Mouse (Mus musculus) myocyte (in vitro differentiated cells): ENCODE results near the gene Pagr1b. TPM values are rescaled to one million over a fixed set of nuclear protein-coding genes. Genes with fewer than 3 reads are reported as not detected.
A peak's percentile ranks its signal among the peaks of the same experiment; 100 is the strongest.

Experiments
- H3K27me3 ChIP-seq: one replicate; pipeline ENCODE4 v1.6.1; 2011; ENCODE audit not compliant: control insufficient read depth, insufficient read depth, insufficient read length
- H3K36me3 ChIP-seq: one replicate; pipeline ENCODE4 v1.6.1; 2011; ENCODE audit not compliant: control insufficient read depth, insufficient read depth
- H3K4me2 ChIP-seq: one replicate; pipeline ENCODE4 v1.6.1; 2011; ENCODE audit warnings: low read depth, control low read depth
- H3K4me3 ChIP-seq: one replicate; pipeline ENCODE4 v1.5.1; 2011; ENCODE audit warnings: mild to moderate bottlenecking, control low read depth, moderate library complexity
- H3K79me2 ChIP-seq: one replicate; pipeline ENCODE4 v1.6.1; 2011; ENCODE audit not compliant: control insufficient read depth, insufficient read depth
- H3ac ChIP-seq: one replicate; pipeline ENCODE4 v1.6.1; 2011; ENCODE audit not compliant: control insufficient read depth, insufficient read length
- CEBPB ChIP-seq: IDR thresholded peaks from 2 replicates; pipeline ENCODE4 v1.6.1; 2011; ENCODE audit warnings: mild to moderate bottlenecking, moderate library complexity; ENCODE audit not compliant: poor library complexity, insufficient read depth, severe bottlenecking
- E2F4 ChIP-seq: IDR thresholded peaks from one replicate; pipeline ENCODE4 v1.6.1; 2011; ENCODE audit warnings: mild to moderate bottlenecking, control low read depth, moderate library complexity; ENCODE audit not compliant: insufficient read depth
- MAX ChIP-seq: IDR thresholded peaks from one replicate; pipeline ENCODE4 v1.6.1; 2011; ENCODE audit warnings: low read depth, mild to moderate bottlenecking, control low read depth
- MYOD1 ChIP-seq, 3 experiments: IDR thresholded peaks; one replicate each; pipeline ENCODE4 v1.6.1; 2011; ENCODE audit warnings: control low read depth in 2 of 3, low read depth in 2 of 3, mild to moderate bottlenecking in 2 of 3, moderate library complexity in 1 of 3; ENCODE audit not compliant: insufficient read length in 2 of 3, control insufficient read depth in 1 of 3
- MYOG ChIP-seq, 3 experiments: IDR thresholded peaks; one replicate each; pipeline ENCODE4 v1.6.1; 2011; ENCODE audit warnings: control low read depth in 2 of 3, low read depth in 2 of 3, mild to moderate bottlenecking in 2 of 3; ENCODE audit not compliant: insufficient read length in 2 of 3, control insufficient read depth in 1 of 3, insufficient read depth in 1 of 3
- POLR2A ChIP-seq: IDR thresholded peaks from one replicate; pipeline ENCODE4 v1.6.1; 2011; ENCODE audit warnings: low read depth, mild to moderate bottlenecking, control low read depth, moderate library complexity; ENCODE audit not compliant: insufficient read length
- POLR2AphosphoS2 ChIP-seq: IDR thresholded peaks from one replicate; pipeline ENCODE4 v1.6.1; 2011; ENCODE audit warnings: low read depth, control low read depth; ENCODE audit not compliant: insufficient read length
- REST ChIP-seq: IDR thresholded peaks from one replicate; pipeline ENCODE4 v1.6.1; 2011; ENCODE audit warnings: mild to moderate bottlenecking, control low read depth, moderate library complexity; ENCODE audit not compliant: insufficient read depth, insufficient read length
- SRF ChIP-seq: IDR thresholded peaks from one replicate; pipeline ENCODE4 v1.6.1; 2011; ENCODE audit warnings: low read depth; ENCODE audit not compliant: control insufficient read depth, insufficient read length
- TCF12 ChIP-seq: IDR thresholded peaks from one replicate; pipeline ENCODE4 v1.6.1; 2011; ENCODE audit warnings: mild to moderate bottlenecking, control low read depth; ENCODE audit not compliant: poor library complexity, insufficient read depth, severe bottlenecking
- TCF3 ChIP-seq: IDR thresholded peaks from one replicate; pipeline ENCODE4 v1.6.1; 2011; ENCODE audit warnings: low read depth, control low read depth; ENCODE audit not compliant: insufficient read length
- USF1 ChIP-seq: IDR thresholded peaks from one replicate; pipeline ENCODE4 v1.6.1; 2011; ENCODE audit warnings: low read depth, mild to moderate bottlenecking, control low read depth, moderate library complexity
- polyA plus RNA-seq: library from polyadenylated mRNA; unstranded; fragments of >200 nt; fragmentation: generic; extraction: Trizol; gene quantifications from one replicate; pipeline ENCODE4 v1.2.1, GENCODE M21; 2012; ENCODE audit warnings: missing spikeins

Pagr1b gene
- polyA plus RNA-seq, 1 experiment: 0.95 TPM

- no peak for TF ChIP-seq TCF12
- Histone ChIP-seq H3K36me3 (peaks cover 14% of the 10 kb centered on the region), H3ac (no peak overlapping the region), H3K4me3 (no peak overlapping the region), H3K4me2 (no peak overlapping the region), H3K79me2 (peaks cover 9% of the 10 kb centered on the region), H3K27me3 (no peaks in the 10 kb centered on the region)
Measured at GRCm38 (mm10) chr7:126981601-126982000, 34.7 kb downstream of the Pagr1b start.

- peaks cover 14% of the 10 kb centered on the region for H3K36me3 ChIP-seq
- H3ac ChIP-seq: no peak overlapping the region
- no peak overlapping the region for H3K4me2 ChIP-seq
- H3K79me2 ChIP-seq: peaks cover 13% of the 10 kb centered on the region
- no peak overlapping the region for H3K4me3 ChIP-seq
- no peaks in the 10 kb centered on the region for H3K27me3 ChIP-seq
- TF ChIP-seq SRF (no peak), REST (no peak), MYOD1 (IDR thresholded peaks at IDR 0.05; ENCODE audit: control insufficient read depth in 1 of 3, insufficient read length in 2 of 3, low read depth in 2 of 3) (no peak), POLR2A (no peak), MYOG (IDR thresholded peaks at IDR 0.05; ENCODE audit: control insufficient read depth in 1 of 3, insufficient read depth in 1 of 3, insufficient read length in 2 of 3, low read depth in 2 of 3) (no peak), USF1 (no peak), POLR2AphosphoS2 (no peak), TCF12 (no peak), E2F4 (no peak), TCF3 (no peak), MAX (no peak), CEBPB (no peak)
Measured at GRCm38 (mm10) chr7:126978841-126979240, 37.4 kb downstream of the Pagr1b start.

DNA sequence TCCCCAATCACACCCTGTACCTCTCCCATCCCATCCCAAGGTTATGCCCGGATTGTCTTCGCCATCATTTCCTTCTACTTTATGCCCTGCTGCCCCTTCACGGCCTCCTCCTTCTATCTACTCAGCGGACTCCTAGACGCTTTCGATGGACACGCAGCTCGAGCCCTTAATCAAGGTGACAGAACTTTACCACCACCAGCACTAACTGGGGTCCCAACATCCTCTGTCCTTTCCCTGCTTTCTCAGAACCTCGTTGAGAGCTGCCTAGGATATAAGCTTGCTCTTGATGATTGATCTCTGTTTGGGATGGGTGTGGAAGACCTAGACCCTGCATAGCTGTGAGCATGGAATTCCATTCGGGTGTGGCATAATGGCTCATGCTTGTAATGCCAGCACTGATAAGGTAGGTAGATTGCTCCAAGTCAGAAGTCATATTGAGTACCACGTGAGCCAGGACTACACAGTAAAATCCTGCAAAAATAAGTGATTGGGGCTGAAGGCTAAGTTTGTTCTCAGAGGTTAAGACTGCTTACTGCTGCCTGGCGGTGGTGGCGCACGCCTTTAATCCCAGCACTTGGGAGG, 39.3 kb downstream of the Pagr1b start:
- Histone ChIP-seq H3K36me3 (peaks cover 14% of the 10 kb centered on the region), H3K4me2 (peak overlapping the region; percentile 77), H3ac (peak overlapping the region; percentile 83), H3K4me3 (peak overlapping the region; percentile 95), H3K79me2 (peaks cover 13% of the 10 kb centered on the region), H3K27me3 (no peaks in the 10 kb centered on the region)
- TF ChIP-seq CEBPB: no peak
- TF ChIP-seq TCF12: no peak
- no peak for TF ChIP-seq POLR2A
- no peak for TF ChIP-seq MAX
- TF ChIP-seq USF1: no peak
- TF ChIP-seq POLR2AphosphoS2: no peak
- TF ChIP-seq MYOD1 (IDR thresholded peaks at IDR 0.05; ENCODE audit: control insufficient read depth in 1 of 3, insufficient read length in 2 of 3, low read depth in 2 of 3): no peak
- no peak for TF ChIP-seq REST
- TF ChIP-seq SRF: no peak

GRCm38 (mm10) chr7:126975950-126976866, 40.1 kb downstream of the Pagr1b start, which contains the start of gene Cdiptos:
Cdiptos (minus strand) TSS chr7:126976098.
- peaks cover 14% of the 10 kb centered on the region for H3K36me3 ChIP-seq
- H3K27me3 ChIP-seq: peaks cover under 1% of the 10 kb centered on the region
- peaks cover 13% of the 10 kb centered on the region for H3K79me2 ChIP-seq
- peak within 1 kb of the TSS; percentile 95 for H3K4me3 ChIP-seq
- TF ChIP-seq MAX (peak; percentile 52), POLR2A (peak; percentile 9), REST (no peak), CEBPB (no peak), MYOD1 (IDR thresholded peaks at IDR 0.05; ENCODE audit: control insufficient read depth in 1 of 3, insufficient read length in 2 of 3, low read depth in 2 of 3) (peak in 1 of 3 experiments; percentile 29), TCF12 (no peak), USF1 (no peak), MYOG (IDR thresholded peaks at IDR 0.05; ENCODE audit: control insufficient read depth in 1 of 3, insufficient read depth in 1 of 3, insufficient read length in 2 of 3, low read depth in 2 of 3) (peak in 2 of 3 experiments; percentile 14 to 59), E2F4 (no peak)
- H3K4me2 ChIP-seq: peak within 1 kb of the TSS; percentile 77
- H3ac ChIP-seq: peak within 1 kb of the TSS; percentile 83

- peaks cover 5% of the 10 kb centered on the region for H3K27me3 ChIP-seq
- peak within 1 kb of the TSS; percentile 77 for H3K4me2 ChIP-seq
- H3K4me3 ChIP-seq: peak within 1 kb of the TSS; percentile 95
- H3K36me3 ChIP-seq: peaks cover 14% of the 10 kb centered on the region
- peak within 1 kb of the TSS; percentile 83 for H3ac ChIP-seq
- TF ChIP-seq CEBPB: no peak
- TF ChIP-seq SRF: no peak
- TF ChIP-seq MAX: no peak
- TF ChIP-seq MYOG (IDR thresholded peaks at IDR 0.05; ENCODE audit: control insufficient read depth in 1 of 3, insufficient read depth in 1 of 3, insufficient read length in 2 of 3, low read depth in 2 of 3): no peak
- no peak for TF ChIP-seq USF1
- no peak for TF ChIP-seq REST
- no peak for TF ChIP-seq E2F4
- no peak for TF ChIP-seq POLR2AphosphoS2
- TF ChIP-seq TCF3: no peak
- peaks cover 13% of the 10 kb centered on the region for H3K79me2 ChIP-seq
Measured at GRCm38 (mm10) chr7:126975893-126975949, 40.6 kb downstream of the Pagr1b start, which contains the start of gene Cdipt. Cdipt (plus strand) TSS chr7:126975914.
